Mouse (Mus musculus): ENCODE measurements around the gene Nfam1. TPM values are rescaled to one million over a fixed set of nuclear protein-coding genes. Genes with fewer than 3 reads are reported as not detected.

Nfam1 gene
- polyA plus RNA-seq, 1 experiment from 2014 or later = 1.2 TPM

- no peak for ATAC-seq
- Histone ChIP-seq H3K27me3 (replicated peaks; ENCODE audit: control insufficient read depth, insufficient read depth, low read length) (peaks cover 42% of the 10 kb centered on the region), H3K9me3 (ENCODE audit: control insufficient read depth) (no peaks in the 10 kb centered on the region), H3K4me3 (ENCODE audit: low read depth, low read length) (no peak overlapping the region), H3K27ac (ENCODE audit: low read depth, low read length) (no peak overlapping the region), H3K9ac (ENCODE audit: low read depth, low read length) (no peak overlapping the region), H3K4me1 (replicated peaks; ENCODE audit: control insufficient read depth, insufficient read depth, low read length) (peaks cover 5% of the 10 kb centered on the region; the same call in 1 of the 2 replicates), H3K4me2 (replicated peaks; ENCODE audit: low read depth) (peak overlapping the region; percentile 47), H3K36me3 (ENCODE audit: control insufficient read depth, insufficient read depth) (no peaks in the 10 kb centered on the region)
- WGBS = 12% methylated on average over 25 of the region's 26 CpGs
- TF ChIP-seq CTCF (IDR thresholded peaks at IDR 0.05; ENCODE audit: low read depth) = no peak
Measured at GRCm38 (mm10) chr15:82960786-82961561, 72.1 kb downstream of the Nfam1 start.

- no peak overlapping the region for H3K4me3 ChIP-seq (ENCODE audit: low read depth, low read length)
- ATAC-seq = no peak
- no peak for TF ChIP-seq CTCF (IDR thresholded peaks at IDR 0.05; ENCODE audit: low read depth)
- no peaks in the 10 kb centered on the region for H3K9me3 ChIP-seq (ENCODE audit: control insufficient read depth)
- peaks cover 5% of the 10 kb centered on the region; the same call in 1 of the 2 replicates for H3K4me1 ChIP-seq (replicated peaks; ENCODE audit: control insufficient read depth, insufficient read depth, low read length)
- no peak overlapping the region for H3K9ac ChIP-seq (ENCODE audit: low read depth, low read length)
- peaks cover 39% of the 10 kb centered on the region for H3K27me3 ChIP-seq (replicated peaks; ENCODE audit: control insufficient read depth, insufficient read depth, low read length)
- H3K27ac ChIP-seq (ENCODE audit: low read depth, low read length) = no peak overlapping the region
- WGBS = 48% methylated on average over 12 of the region's 12 CpGs
- H3K4me2 ChIP-seq (replicated peaks; ENCODE audit: low read depth) = no peak overlapping the region
- H3K36me3 ChIP-seq (ENCODE audit: control insufficient read depth, insufficient read depth) = no peaks in the 10 kb centered on the region
Measured at GRCm38 (mm10) chr15:82959151-82959550, 74.0 kb downstream of the Nfam1 start.

GRCm38 (mm10) chr15:82958253-82958701 is 74.8 kb downstream of the Nfam1 start:
- no peak for ATAC-seq
- Histone ChIP-seq H3K27ac (ENCODE audit: low read depth, low read length) (no peak overlapping the region), H3K4me2 (replicated peaks; ENCODE audit: low read depth) (0 out of 2 replicates have a peak overlapping the region, but pooled peaks have one; percentile 30), H3K27me3 (replicated peaks; ENCODE audit: control insufficient read depth, insufficient read depth, low read length) (peaks cover 39% of the 10 kb centered on the region), H3K9me3 (ENCODE audit: control insufficient read depth) (no peaks in the 10 kb centered on the region), H3K4me1 (replicated peaks; ENCODE audit: control insufficient read depth, insufficient read depth, low read length) (peaks cover 5% of the 10 kb centered on the region; the same call in 1 of the 2 replicates), H3K4me3 (ENCODE audit: low read depth, low read length) (no peak overlapping the region), H3K36me3 (ENCODE audit: control insufficient read depth, insufficient read depth) (no peaks in the 10 kb centered on the region), H3K9ac (ENCODE audit: low read depth, low read length) (no peak overlapping the region)
- no peak for TF ChIP-seq CTCF (IDR thresholded peaks at IDR 0.05; ENCODE audit: low read depth)
- WGBS = 31% methylated on average over 16 of the region's 16 CpGs

GRCm38 (mm10) chr15:82956721-82957120 is 76.4 kb downstream of the Nfam1 start:
- 80% methylated on average over 4 of the region's 4 CpGs for WGBS
- no peak for ATAC-seq
- H3K9ac ChIP-seq (ENCODE audit: low read depth, low read length) = no peak overlapping the region
- H3K9me3 ChIP-seq (ENCODE audit: control insufficient read depth) = no peaks in the 10 kb centered on the region
- peaks cover 5% of the 10 kb centered on the region; the same call in 1 of the 2 replicates for H3K4me1 ChIP-seq (replicated peaks; ENCODE audit: control insufficient read depth, insufficient read depth, low read length)
- no peak overlapping the region for H3K4me3 ChIP-seq (ENCODE audit: low read depth, low read length)
- peaks cover 24% of the 10 kb centered on the region for H3K27me3 ChIP-seq (replicated peaks; ENCODE audit: control insufficient read depth, insufficient read depth, low read length)
- H3K36me3 ChIP-seq (ENCODE audit: control insufficient read depth, insufficient read depth) = no peaks in the 10 kb centered on the region
- no peak overlapping the region for H3K27ac ChIP-seq (ENCODE audit: low read depth, low read length)
- no peak for TF ChIP-seq CTCF (IDR thresholded peaks at IDR 0.05; ENCODE audit: low read depth)
- no peak overlapping the region for H3K4me2 ChIP-seq (replicated peaks; ENCODE audit: low read depth)

GRCm38 (mm10) chr15:82956310-82956709 is 76.8 kb downstream of the Nfam1 start:
- no peak overlapping the region for H3K27ac ChIP-seq (ENCODE audit: low read depth, low read length)
- TF ChIP-seq CTCF (IDR thresholded peaks at IDR 0.05; ENCODE audit: low read depth) = no peak
- H3K9ac ChIP-seq (ENCODE audit: low read depth, low read length) = no peak overlapping the region
- no peak overlapping the region for H3K4me2 ChIP-seq (replicated peaks; ENCODE audit: low read depth)
- WGBS = 91% methylated on average over 3 of the region's 3 CpGs
- ATAC-seq = no peak
- peaks cover 20% of the 10 kb centered on the region for H3K27me3 ChIP-seq (replicated peaks; ENCODE audit: control insufficient read depth, insufficient read depth, low read length)
- no peaks in the 10 kb centered on the region for H3K9me3 ChIP-seq (ENCODE audit: control insufficient read depth)
- no peak overlapping the region for H3K4me3 ChIP-seq (ENCODE audit: low read depth, low read length)
- peaks cover 4% of the 10 kb centered on the region; the same call in 1 of the 2 replicates for H3K4me1 ChIP-seq (replicated peaks; ENCODE audit: control insufficient read depth, insufficient read depth, low read length)
- H3K36me3 ChIP-seq (ENCODE audit: control insufficient read depth, insufficient read depth) = no peaks in the 10 kb centered on the region

DNA sequence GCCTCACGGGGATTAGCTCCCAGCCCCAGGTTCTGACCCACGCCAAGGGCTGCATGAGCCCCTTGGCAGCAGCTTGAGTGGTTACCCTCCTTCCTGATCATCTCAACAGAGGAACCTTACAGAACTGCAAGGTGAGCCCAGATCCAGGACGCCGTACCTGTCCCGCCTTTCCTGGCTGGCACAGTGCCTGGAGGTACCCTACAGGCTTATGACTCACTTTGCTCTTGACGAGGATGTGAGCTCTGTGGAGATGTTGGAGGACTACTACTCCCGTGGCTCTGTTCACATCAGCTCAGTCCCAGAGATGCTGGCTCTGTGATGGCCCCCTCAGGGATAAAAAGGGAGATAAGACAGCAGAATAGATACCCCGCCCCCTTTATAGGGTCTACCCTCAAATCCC is 77.8 kb downstream of the Nfam1 start:
- no peaks in the 10 kb centered on the region for H3K36me3 ChIP-seq (ENCODE audit: control insufficient read depth, insufficient read depth)
- H3K4me2 ChIP-seq (replicated peaks; ENCODE audit: low read depth) = no peak overlapping the region
- peaks cover 10% of the 10 kb centered on the region for H3K27me3 ChIP-seq (replicated peaks; ENCODE audit: control insufficient read depth, insufficient read depth, low read length)
- no peak overlapping the region for H3K4me3 ChIP-seq (ENCODE audit: low read depth, low read length)
- WGBS = 68% methylated on average over 8 of the region's 8 CpGs
- no peak overlapping the region for H3K27ac ChIP-seq (ENCODE audit: low read depth, low read length)
- no peaks in the 10 kb centered on the region for H3K9me3 ChIP-seq (ENCODE audit: control insufficient read depth)
- H3K4me1 ChIP-seq (replicated peaks; ENCODE audit: control insufficient read depth, insufficient read depth, low read length) = no peaks in the 10 kb centered on the region
- no peak for ATAC-seq
- TF ChIP-seq CTCF (IDR thresholded peaks at IDR 0.05; ENCODE audit: low read depth) = no peak
- no peak overlapping the region for H3K9ac ChIP-seq (ENCODE audit: low read depth, low read length)

Measured in intestine, postnatal 0 days (tissue).